Mouse (Mus musculus): ENCODE measurements at regions not wholly inside any gene's neighbourhood (a gene's known extent, or its start where the extent isn't known, plus 50 kb on each side); places are given as distances from the start of the nearest gene placed in this dataset.

DNA sequence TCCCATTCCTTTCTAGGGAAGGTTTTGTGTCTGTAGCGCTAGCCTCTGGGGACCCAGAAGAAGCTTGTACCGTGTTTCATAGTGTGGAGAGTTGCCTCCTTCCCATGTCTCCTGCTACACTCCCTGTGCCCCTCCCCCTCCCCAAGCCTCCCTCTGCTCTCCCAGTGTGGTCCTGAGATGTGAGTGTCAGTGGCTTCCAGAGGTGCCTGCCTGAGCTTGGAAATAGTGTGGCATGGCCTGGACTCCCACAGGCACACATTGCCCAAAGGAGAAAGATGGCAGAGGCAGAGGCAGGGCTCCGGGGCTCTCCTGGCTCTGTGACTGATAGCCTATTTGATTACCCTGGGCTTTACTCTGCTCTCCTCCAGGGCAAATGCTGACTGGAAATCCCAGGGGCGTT lies 110.0 kb upstream of the Ret start:
- TF ChIP-seq CTCF (IDR thresholded peaks at IDR 0.05; ENCODE audit: low read depth): no peak
- TF ChIP-seq EP300 (optimal IDR thresholded peaks at IDR 0.05): no peak

All from stomach, postnatal 0 days (tissue).